Mouse (Mus musculus) bone marrow, adult 2 months (tissue): ENCODE data around the gene Sox13.

Source experiments
- CTCF ChIP-seq: fragments of 200-500 bp; IDR thresholded peaks from 2 replicates; pipeline ENCODE4 v1.5.1; 2011; ENCODE audit warnings: low read length, control low read depth; ENCODE audit not compliant: control insufficient read depth, insufficient read depth
- POLR2A ChIP-seq: fragments of 200-500 bp; IDR thresholded peaks from 2 replicates; pipeline ENCODE4 v1.6.1; 2011; ENCODE audit warnings: low read depth, mild to moderate bottlenecking, control low read depth, low read length, borderline replicate concordance; ENCODE audit not compliant: control insufficient read depth

DNA sequence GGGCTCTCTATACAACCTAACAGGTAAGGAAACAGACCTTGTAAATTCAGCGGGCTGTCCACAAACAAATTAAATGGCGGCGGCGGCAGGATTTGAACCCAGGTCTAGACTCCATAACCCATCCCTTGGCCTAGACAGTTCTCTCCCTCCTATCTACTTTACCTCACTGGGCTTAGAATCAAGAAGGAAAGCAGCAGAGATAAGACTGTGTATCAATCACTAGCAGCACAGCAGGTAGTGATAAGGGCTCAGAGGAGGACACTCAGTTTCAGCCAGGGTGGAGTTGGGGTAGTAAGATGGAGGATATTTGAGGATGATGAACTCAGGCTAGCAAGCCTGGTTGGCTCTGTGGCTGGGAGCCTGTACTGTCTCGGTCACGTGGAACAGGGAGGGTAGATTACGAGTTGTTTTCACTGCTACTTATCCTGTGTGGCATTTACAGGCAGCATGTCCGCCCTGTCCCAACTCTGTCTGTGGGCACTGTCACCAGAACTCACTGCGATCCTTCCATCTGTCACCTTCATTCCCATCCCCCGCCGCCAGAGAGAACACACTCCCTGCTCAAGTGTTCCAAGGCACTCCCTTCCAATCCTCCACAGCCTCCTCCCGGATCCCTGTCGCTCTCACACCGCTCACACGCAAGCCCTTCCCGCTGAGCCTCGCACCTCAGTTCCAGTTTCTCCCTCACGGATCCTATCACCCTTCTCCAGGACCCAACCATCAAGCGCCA lies 36.5 kb downstream of the Sox13 start:
- TF ChIP-seq POLR2A (no peak), CTCF (no peak)
